Mouse (Mus musculus) ZHBTc4 (cell line): Measurements from ENCODE around the gene Itga9.
A peak's percentile ranks its signal among the peaks of the same experiment; 100 is the strongest.

ENCODE experiments used
- DNase-seq: peaks from one replicate; pipeline ENCODE4 v3.0.0-alpha.2; 2011; ENCODE audit warnings: low read depth, low spot score

Gene Itga9

GRCm38 (mm10) chr9:118873596-118873995 lies 267.1 kb downstream of the Itga9 start:
- no peak for DNase-seq

GRCm38 (mm10) chr9:118875705-118876104 lies 269.2 kb downstream of the Itga9 start:
- no peak for DNase-seq

- no peak for DNase-seq
Observed at GRCm38 (mm10) chr9:118876902-118877301, 270.4 kb downstream of the Itga9 start.

- no peak for DNase-seq
Observed at GRCm38 (mm10) chr9:118877365-118878008, 271.0 kb downstream of the Itga9 start.

- peak; percentile 59 for DNase-seq
Observed at GRCm38 (mm10) chr9:118878596-118878995, 272.1 kb downstream of the Itga9 start.

GRCm38 (mm10) chr9:118881281-118881945 lies 274.9 kb downstream of the Itga9 start:
- DNase-seq = peak; percentile 64

- no peak for DNase-seq
Observed at GRCm38 (mm10) chr9:118881946-118882284, 275.4 kb downstream of the Itga9 start.

- no peak for DNase-seq
Observed at GRCm38 (mm10) chr9:118883150-118883549, 276.7 kb downstream of the Itga9 start.

GRCm38 (mm10) chr9:118885785-118886184 lies 279.3 kb downstream of the Itga9 start:
- no peak for DNase-seq

GRCm38 (mm10) chr9:118887201-118887600 lies 280.7 kb downstream of the Itga9 start:
- DNase-seq = no peak

GRCm38 (mm10) chr9:118887734-118888133 lies 281.2 kb downstream of the Itga9 start:
- DNase-seq = no peak

GRCm38 (mm10) chr9:118890149-118890548 lies 283.7 kb downstream of the Itga9 start:
- no peak for DNase-seq

GRCm38 (mm10) chr9:118890645-118891044 lies 284.2 kb downstream of the Itga9 start:
- no peak for DNase-seq

- DNase-seq = no peak
Observed at GRCm38 (mm10) chr9:118891068-118891467, 284.6 kb downstream of the Itga9 start.

- no peak for DNase-seq
Observed at GRCm38 (mm10) chr9:118891593-118891992, 285.1 kb downstream of the Itga9 start.

- DNase-seq = no peak
Observed at GRCm38 (mm10) chr9:118895101-118895500, 288.6 kb downstream of the Itga9 start.

GRCm38 (mm10) chr9:118900677-118901076 lies 294.2 kb downstream of the Itga9 start:
- no peak for DNase-seq

GRCm38 (mm10) chr9:118901917-118902316 lies 295.4 kb downstream of the Itga9 start:
- DNase-seq = no peak

GRCm38 (mm10) chr9:118907934-118908620 lies 301.6 kb downstream of the Itga9 start:
- DNase-seq = peak; percentile 86

- DNase-seq = no peak
Observed at GRCm38 (mm10) chr9:118913048-118913447, 306.6 kb downstream of the Itga9 start.

- no peak for DNase-seq
Observed at GRCm38 (mm10) chr9:118913613-118914012, 307.1 kb downstream of the Itga9 start.

GRCm38 (mm10) chr9:118914589-118914988 lies 308.1 kb downstream of the Itga9 start:
- no peak for DNase-seq

- peak; percentile 79 for DNase-seq
Observed at GRCm38 (mm10) chr9:118915290-118915689, 308.8 kb downstream of the Itga9 start.
